Mouse (Mus musculus): Measurements from ENCODE around the gene Prdm10.

The Prdm10 gene

DNA sequence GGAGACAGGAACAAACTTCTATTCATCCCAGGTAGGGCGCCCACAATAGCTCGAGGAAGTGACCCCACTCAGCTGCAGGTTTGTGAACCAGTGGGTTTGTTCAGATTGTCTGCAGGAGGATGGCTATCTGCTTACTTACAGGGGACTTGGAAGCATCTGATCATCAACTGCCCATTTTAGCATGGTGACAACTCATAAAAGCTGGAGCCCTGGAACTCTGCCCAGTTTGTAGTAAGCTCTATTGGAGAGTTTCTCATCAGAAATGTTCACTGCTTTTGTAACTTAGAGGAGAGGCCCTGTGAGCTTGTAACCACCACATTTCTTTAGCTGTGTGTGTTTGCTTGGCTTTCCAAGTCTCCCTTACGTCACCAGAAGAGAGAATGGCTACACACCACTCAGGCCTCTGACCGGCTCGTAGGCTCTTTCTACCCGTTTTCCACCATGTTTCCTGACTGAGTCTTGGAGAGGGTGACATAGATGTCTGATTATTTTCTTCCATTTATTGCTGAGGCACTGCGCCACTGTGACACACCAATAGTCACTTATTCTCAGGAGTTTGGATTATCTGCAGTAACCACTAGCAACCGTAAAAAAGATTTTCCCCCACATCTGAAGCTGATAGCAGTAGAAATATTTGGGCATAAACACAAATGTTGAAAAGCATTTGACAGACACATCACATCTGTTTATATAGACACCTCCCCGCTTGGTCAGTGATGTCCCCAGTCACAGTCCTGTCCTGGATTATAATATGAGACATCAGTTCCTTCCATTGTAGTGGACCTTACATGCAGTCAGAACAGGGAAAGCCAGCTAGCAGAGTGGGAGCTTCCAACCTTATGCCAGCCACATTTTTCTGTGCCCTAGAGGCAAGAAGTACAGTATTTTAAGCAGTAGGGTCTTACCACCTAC lies 83.6 kb downstream of the Prdm10 start:
- DNase-seq (ENCODE audit: low spot score): no peak

DNA sequence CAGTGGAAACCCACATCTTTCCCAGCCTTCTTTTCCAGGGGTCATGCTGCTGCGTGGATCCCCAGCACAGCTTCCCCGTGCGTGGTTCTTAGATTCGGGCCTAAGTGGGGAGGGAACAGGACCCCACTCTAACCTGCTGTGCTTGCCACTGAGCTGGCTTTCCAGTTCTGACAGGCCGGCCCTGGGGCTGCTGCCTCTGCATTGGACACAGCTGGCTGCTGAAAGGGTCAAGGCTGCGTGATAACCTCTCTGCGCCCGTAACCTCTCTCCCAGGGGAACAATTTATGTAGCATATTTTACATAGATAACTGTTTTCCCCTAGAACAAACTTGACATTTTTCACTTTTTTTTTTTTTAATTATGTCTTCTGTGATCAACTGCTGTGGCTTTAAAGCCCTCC lies 84.7 kb downstream of the Prdm10 start:
- no peak for DNase-seq (ENCODE audit: low spot score)

DNA sequence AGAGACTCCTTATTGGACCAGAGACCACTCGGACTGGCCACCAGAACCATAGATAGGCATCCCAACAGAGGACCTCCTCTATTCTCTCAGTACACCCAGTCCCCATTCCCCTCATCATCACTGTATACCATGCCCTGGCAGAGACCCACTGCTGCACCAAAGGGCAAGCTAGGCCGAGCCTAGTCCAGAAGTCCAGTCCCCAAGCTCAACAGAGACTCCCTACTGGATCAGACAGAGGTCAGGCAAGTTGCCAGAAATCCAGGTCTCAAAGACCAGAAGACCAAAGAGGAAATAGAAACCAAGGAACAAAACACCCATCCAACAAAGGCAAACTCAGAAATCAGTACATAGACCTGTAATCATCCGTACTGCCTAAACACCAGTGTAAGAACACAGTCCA lies 91.4 kb downstream of the Prdm10 start:
- DNase-seq (ENCODE audit: low spot score): no peak

DNA sequence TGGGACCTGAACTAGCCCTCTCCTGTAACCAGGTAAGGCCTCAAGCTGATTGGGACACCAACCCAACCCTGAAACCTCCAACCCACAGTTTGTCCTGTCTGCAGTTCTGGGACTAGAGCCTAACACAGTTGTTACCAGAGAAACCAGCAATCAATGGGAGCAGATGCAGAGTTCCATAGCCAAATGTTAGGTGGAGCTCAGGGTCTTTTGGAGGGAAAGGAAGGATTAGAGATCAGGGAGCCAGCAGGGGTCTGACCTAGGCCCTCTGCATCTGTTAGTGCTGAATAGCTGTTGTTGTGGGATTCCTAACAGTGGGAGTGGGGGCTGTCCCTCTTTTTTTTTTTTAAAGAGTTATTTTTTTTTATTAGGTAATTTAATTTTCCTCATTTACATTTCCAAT lies 96.3 kb downstream of the Prdm10 start:
- DNase-seq (ENCODE audit: low spot score): no peak

DNA sequence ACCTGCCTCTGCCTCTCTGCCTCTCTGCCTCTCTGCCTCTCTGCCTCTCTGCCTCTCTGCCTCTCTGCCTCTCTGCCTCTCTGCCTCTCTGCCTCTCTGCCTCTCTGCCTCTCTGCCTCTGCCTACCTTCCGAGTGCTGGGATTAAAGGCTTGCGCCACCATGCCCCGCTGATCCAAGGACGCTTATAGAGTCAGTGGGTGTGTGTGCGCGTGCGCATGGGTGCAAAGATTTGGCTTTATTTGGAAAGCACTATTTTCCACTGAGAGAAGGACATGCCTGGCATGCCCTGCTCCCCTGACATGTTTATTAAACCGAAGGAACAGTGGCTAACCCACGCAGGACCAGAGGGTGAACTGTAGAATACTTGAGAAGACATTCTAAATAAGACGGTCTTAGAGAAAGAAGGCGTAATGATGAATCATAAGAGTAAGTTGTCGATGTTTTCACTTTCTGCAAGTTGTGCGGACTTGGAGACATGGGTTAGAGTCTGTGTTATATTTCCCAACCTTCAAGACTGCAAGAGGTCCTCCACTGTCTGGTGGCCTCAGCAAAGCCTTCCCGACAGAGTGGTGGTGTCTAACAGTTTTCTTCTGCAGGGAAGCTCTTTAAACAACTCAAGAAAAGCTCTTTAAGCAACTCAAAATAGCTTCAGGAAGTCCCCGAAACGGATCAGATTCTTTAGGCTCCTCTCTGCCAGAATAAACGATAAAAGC lies 104.6 kb downstream of the Prdm10 start:
- DNase-seq (ENCODE audit: low spot score): no peak

DNA sequence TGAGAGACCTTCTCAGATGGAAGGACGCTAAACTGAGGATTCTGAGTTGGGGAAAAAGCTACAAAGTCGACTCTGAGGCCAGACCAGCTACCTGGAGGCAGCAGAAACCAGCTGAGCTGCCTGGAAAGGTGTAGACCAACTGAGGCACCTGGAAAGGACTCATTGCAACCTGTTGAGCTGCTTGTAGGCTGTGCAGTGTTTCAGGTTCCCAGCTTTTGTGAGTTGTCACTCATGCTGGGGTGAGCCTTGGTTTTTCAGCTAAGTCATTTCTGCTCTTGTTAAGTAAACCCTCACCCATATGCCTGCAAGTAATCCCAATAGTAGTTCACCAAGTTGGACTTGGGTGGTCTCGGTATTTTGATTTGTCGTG lies 105.1 kb downstream of the Prdm10 start:
- DNase-seq (ENCODE audit: low spot score): no peak

DNA sequence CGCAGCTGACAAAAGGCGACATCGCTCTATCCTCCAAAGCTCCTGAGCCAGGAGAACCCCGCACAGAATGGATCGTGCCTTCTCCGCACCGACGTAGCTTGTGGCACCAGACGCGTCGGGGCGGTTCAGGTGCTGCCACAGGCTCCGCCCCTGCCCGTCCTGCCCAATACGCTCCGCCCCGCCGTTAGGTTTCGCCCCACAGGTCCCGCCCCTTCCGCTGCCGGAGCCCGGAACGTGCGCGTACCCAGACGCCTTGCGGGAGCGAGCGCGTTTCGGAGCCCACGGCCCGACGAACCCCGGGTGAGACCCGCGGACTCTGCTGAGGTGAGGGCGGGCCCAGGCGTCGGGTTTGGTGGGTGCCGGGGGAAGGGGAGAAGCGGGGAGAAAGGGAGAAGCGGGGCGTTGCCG lies 105.6 kb downstream of the Prdm10 start, which contains the start of gene Nfrkb:
Gene Nfrkb (plus strand): TSS at position 246 of the 408 bp plus-strand sequence.
- DNase-seq (ENCODE audit: low spot score): peak; percentile 96

DNA sequence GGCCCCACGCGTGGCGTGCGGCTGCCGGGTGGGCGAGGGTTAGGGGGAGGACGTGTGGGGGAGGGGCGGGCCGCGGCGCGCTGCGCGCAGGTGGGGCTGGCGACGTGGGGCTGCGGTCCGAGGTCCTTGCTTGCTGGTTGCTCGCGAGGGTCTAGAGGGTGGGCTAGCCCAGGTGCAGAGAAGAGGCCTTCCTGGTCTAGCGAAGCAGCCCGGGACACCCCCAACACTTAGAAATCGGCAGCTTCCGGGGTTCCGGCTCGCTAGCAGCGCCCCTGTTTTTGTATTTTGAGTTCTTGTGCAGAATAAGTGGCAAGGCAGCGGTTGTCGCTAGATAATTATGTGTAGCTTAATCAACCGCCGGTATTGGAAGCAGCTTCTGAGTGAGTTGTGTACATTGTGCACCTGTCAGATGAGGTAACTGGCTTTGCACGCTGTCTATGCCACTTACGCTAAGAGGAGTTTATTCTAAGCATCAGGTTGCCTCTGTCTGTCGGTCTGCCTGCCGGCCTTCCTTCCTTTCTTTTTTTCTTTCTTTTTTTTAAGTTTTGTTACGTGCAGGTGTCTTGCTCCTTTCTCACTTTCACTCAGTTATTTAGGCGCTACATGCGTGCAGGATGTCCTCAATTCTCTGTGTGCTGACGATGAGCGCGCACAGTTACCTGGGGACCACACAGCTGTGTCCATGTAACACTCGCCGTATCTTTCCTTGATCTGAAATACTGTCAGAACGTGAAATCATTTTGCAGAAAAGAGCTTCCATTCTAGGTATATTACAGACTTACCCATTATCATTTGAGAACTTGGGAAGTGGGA lies 106.2 kb downstream of the Prdm10 start:
- DNase-seq (ENCODE audit: low spot score): no peak

DNA sequence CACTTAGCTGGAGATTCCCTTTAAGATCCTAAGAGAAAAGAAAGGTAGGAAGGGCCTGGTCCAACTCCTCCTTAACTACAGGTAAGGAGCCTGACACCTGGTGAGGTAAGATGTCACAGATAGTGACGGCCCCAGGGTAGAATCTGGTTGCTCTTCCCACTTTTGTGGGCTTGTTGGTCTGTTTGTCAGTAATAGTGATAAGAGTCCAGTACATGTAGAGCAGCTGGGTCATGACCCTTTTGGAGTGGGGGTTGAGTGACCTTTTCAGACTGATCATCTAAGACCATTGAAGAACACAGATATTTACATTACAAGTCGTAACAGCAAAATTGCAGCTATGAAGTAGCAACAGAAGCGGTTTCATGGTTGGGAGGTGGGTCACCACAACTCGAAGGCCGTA lies 106.9 kb downstream of the Prdm10 start:
- DNase-seq (ENCODE audit: low spot score): no peak

DNA sequence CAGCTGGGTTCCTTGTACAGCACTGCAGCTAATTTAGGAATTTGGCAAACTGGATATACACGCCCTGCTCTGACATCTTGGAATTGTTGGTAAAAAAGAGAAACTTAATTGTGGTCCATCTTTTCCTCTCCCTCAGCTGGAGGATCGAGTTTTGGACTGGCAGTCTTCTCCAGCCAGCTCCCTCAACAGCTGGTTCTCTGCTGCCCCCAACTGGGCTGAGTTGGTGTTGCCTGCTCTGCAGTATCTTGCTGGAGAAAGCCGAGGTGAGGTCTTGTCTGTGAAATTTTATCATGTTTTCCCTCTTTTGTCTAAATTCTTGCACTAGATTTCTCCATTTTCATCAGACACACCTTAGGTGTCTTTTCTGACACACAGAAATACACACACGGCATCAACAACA lies 120.1 kb downstream of the Prdm10 start:
- DNase-seq (ENCODE audit: low spot score): no peak

DNA sequence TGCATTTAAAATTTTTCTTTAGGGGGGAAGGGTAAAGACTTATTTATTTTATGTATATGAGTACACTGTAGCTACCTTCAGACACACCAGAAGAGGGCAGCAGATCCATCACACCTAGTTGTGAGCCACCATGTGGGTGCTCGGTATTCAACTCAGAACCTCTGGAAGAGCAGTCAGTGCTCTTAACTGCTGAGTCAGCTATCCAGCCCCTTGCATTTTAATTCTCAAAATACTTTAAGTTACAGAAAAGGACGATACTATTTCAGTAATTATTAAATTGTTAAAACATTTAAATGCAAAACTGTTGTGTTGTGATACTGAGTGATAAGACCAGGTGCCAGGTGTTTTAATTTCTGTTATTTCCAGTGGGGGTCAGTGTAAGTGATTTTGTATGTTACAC lies 124.0 kb downstream of the Prdm10 start:
- DNase-seq (ENCODE audit: low spot score): no peak

DNA sequence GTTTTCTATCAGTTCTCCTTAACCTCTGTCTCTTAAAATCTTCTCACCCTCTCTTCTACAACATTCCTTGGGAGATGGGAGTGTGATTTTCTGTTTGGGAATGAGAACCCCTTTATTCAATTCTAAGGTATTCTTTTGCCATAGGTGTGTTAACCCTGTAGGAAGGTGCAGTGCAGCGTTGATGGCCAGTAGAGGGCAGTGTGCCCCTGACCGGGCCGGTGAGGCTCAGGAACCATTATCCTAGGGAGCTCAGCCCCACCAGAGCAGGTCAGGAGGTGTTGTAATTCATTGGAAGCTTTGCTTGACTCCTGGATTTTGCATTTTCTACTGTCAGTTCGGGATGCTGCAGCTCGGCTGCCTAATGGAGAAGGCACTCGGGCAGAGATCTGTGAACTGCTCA lies 124.9 kb downstream of the Prdm10 start:
- DNase-seq (ENCODE audit: low spot score): no peak

DNA sequence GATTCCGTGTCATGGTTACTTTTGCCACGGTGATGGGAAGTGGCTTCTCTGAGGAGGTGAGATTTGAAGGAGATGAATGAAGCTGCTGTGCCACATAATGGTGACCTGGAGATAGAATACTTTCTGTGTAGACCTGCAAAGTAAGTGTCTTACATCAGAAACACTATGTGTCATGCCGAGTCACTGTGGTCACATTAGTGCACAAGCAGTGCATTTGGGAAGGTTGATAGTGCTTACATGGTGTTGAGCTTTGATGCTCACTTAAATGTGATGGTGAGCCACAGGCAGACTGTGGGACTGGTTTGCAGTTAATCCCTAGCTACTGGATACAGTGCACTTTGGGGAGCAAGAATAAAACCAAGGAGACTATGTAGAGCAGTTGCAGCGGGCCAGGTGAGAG lies 131.8 kb downstream of the Prdm10 start:
- no peak for DNase-seq (ENCODE audit: low spot score)

DNA sequence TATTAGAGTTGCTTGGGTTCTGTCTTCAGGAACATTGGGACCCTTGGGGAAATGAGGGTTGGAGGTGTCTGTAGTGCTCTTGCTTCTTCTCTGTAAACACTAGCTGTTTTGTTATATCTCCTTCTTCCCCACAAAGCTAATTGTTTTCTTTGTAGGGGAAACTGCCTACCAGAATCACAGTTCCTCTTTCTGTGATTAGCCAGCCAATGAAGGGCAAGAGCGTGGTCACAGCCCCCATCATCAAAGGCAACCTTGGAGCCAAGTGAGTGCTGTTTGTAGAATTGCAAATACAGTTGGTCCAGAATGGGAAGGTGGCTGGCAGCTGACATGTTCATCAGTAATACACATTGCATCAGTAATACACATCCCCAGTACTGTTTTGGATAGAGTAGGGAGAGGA lies 138.5 kb downstream of the Prdm10 start:
- DNase-seq (ENCODE audit: low spot score): no peak

DNA sequence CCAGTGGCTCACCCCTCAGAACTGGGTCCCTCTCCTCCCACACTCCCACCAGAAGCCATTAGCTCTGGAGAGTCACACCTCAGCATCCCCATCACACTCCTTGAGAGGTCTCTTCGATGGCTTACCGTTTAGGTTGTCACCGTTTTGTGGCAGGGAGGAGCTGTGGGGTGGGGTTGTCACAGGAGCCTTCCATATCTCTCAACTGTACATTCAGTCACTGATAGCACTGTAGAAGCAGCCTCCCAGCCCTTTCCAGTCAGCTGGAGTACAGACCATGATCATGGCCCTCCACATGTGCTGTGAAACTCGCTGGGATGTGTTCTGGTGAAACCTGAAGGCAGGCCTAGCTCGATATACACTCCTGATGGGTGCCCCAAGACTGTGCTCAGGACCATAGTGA lies 141.8 kb downstream of the Prdm10 start:
- DNase-seq (ENCODE audit: low spot score): no peak

DNA sequence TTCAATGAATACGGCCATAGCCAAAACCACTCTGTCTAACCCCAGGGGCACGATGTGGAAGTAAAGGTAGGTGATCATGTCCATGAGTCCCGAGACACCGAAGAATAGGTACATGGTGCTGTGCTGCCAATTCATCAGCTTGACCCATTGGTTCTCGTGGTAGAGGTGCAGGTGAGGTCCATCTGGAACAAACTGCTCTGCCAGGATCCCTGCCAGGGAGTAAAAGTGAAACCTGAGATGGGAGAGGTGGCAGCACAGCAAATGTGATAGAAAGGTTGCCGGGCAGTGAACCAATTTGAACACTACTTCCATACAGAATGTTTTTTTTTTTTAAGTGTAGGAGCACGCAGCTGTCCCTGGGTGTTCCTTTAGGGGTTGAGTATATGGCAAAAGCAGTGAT lies 148.6 kb downstream of the Prdm10 start:
- DNase-seq (ENCODE audit: low spot score): no peak

DNA sequence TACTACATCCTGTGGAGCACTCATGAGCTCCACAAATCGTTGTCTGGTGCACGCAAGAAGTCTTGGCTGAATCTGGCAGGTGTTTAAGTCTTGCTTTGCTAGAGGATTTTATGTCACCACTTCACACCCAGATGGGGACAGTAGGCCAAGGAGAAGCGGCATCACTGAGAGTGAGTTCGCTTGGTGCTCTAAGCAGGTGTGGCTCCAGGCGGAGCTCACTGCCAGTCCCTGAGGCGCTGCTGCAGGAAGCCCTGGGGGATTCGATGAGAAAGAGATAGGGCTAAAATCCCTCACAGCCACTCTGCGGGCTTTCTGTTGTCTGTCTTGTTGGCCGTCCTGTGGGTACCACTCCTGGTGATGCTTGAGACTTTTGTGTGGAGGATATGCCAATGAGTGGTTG lies 149.7 kb downstream of the Prdm10 start:
- no peak for DNase-seq (ENCODE audit: low spot score)
